Mouse (Mus musculus) kidney, postnatal 0 days (tissue): ENCODE results near the gene Eri2. TPM values are rescaled to one million over a fixed set of nuclear protein-coding genes. Genes with fewer than 3 reads are reported as not detected.

Experiments
- ATAC-seq: fragments of 200-750 bp; cut with Nextera tagmentation; replicated peaks from 2 replicates; pipeline ENCODE4 v1.8.0; 2017; ENCODE audit warnings: low read depth, moderate number of reproducible peaks, moderate TSS enrichment, moderate library complexity; ENCODE audit not compliant: low FRiP score
- DNase-seq: peaks from one replicate; pipeline ENCODE4 v3.0.0-alpha.2; 2016; ENCODE audit warnings: low spot score
- H3K27ac ChIP-seq: fragments of 300-500 bp; sonication (generic); 2 replicates; pipeline ENCODE4 v1.5.1; 2014; ENCODE audit warnings: mild to moderate bottlenecking
- H3K27me3 ChIP-seq: fragments of 300-500 bp; sonication (generic); 2 replicates; pipeline ENCODE4 v1.6.1; 2014; ENCODE audit warnings: low read length, mixed read lengths; ENCODE audit not compliant: insufficient read depth
- H3K36me3 ChIP-seq: fragments of 300-500 bp; sonication (generic); 2 replicates; pipeline ENCODE4 v1.6.1; 2014; ENCODE audit warnings: low read length, mixed read lengths; ENCODE audit not compliant: insufficient read depth
- H3K4me1 ChIP-seq: fragments of 300-500 bp; sonication (generic); replicated peaks from 2 replicates; pipeline ENCODE4 v1.6.1; 2014; ENCODE audit warnings: antibody characterized with exemption, low read length, mixed read lengths; ENCODE audit not compliant: insufficient read depth
- H3K4me2 ChIP-seq: fragments of 300-500 bp; sonication (generic); 2 replicates; pipeline ENCODE4 v1.6.1; 2014; ENCODE audit warnings: mild to moderate bottlenecking, low read length, moderate library complexity, mixed read lengths
- H3K4me3 ChIP-seq: fragments of 300-500 bp; sonication (generic); replicated peaks from 2 replicates; pipeline ENCODE4 v1.5.1; 2014; ENCODE audit warnings: low read depth, low read length
- H3K9ac ChIP-seq: fragments of 300-500 bp; sonication (generic); 2 replicates; pipeline ENCODE4 v1.6.1; 2014; ENCODE audit warnings: low read depth, low read length
- H3K9me3 ChIP-seq: fragments of 300-500 bp; sonication (generic); replicated peaks from 2 replicates; pipeline ENCODE4 v1.6.1; 2016; ENCODE audit warnings: low read length, inconsistent platforms, mixed read lengths
- CTCF ChIP-seq: IDR thresholded peaks from 2 replicates; pipeline ENCODE4 v1.5.1; 2016; ENCODE audit warnings: antibody characterized with exemption, low read depth, mild to moderate bottlenecking, moderate library complexity
- WGBS: fragments of 180-500 bp; shearing (Covaris S2); extraction: QIAGEN DNeasy Blood & Tissue Kit; methylation state at CpG from one replicate; pipeline ENCODE4 v1.1.7; 2014; 5-methylcytosine and 5-hydroxymethylcytosine counted together
- polyA plus RNA-seq: library from polyadenylated mRNA; unstranded; fragments of >200 nt; fragmentation: Nextera tagmentation; extraction: Ambion mirVana; gene quantifications from 2 replicates; pipeline ENCODE4 v1.2.1, GENCODE M21; 2015

Gene Eri2
- polyA plus RNA-seq = 15.8 and 16.4 TPM in 2 replicates

DNA sequence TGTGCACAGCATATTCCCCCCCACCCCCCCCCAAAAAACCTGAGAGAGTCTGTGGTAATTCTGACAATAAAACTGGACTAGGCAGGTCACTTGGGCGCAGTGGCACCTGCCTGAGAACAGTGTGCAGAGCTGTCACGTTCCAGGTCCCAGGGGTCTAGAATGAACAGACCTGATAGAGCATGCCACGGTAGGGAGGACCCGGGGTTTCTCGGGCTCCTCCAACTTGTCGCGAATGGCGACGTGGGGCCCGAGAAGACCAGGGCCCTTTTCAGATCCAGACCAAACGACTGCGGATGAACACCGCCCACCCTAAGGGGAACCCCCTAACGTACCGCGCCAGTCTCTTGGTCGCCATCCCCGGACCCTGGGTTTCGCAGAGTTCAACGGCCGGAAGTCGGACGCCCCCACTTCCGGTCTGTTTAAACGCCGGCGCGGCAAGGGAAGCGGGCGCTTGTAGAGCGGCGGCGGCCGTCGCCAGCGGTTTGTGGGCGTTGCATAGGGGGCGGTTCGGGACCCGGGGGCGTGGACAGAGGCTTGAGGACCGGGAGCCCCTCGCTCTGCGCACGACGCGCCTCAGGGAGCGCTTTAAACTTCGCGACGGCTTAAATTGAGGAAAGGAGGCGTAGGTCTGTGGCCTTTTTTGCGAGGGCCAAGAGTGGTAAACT lies at the start of gene Eri2, which contains the start of gene Rexo5:
Gene Eri2, minus strand, starts transcription at position 473 of the 665 bp plus-strand sequence.
Gene Rexo5, plus strand, starts transcription at position 421 of the 665 bp plus-strand sequence.
- H3K4me1 ChIP-seq = peaks cover 5% of the 10 kb centered on the region; the same call in 1 of the 2 replicates
- peak; percentile 98 for ATAC-seq
- TF ChIP-seq CTCF = no peak
- peak within 1 kb of the TSS; percentile 55 for H3K27ac ChIP-seq
- H3K4me3 ChIP-seq = peak within 1 kb of the TSS; percentile 59
- H3K27me3 ChIP-seq = no peaks in the 10 kb centered on the region
- peak within 1 kb of the TSS; percentile 59 for H3K9ac ChIP-seq
- DNase-seq = peak; percentile 95
- peak within 1 kb of the TSS; percentile 80 for H3K4me2 ChIP-seq
- 0 out of 2 replicates have a peak, but pooled peaks cover 2% of the 10 kb centered on the region for H3K36me3 ChIP-seq
- no peaks in the 10 kb centered on the region for H3K9me3 ChIP-seq
- under 1% methylated on average over 53 of the region's 53 CpGs for WGBS

DNA sequence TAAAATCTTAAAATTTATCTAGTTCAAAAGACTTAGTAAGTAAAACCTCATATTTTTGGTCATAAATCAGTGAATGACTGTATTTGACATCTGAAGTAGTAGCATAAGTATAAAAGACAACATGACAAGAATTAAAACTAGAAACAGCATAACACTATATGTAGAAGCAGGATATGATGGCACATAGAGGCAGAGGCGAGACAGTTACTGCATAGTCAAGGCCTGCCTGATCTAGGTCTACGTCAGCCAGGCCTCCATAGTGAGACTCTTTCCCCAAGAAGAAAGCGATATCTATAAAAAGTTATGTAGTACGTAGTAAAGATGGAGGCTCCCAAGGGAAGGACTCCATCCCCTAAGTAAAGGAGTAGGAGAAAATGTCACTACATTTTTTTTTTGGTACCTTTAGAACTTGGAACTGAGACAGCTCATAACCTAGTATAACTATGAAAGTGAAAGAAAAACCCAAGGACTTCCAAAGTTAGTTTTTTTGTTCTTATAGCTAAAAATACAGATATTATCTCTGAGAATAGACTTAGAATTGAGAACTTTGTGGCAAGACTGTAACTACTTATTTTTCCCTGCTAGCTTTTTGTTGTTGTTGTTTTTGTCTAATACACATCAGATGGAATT lies 48.1 kb upstream of the Eri2 start:
- no peak for TF ChIP-seq CTCF
- WGBS = 93% methylated on average over 4 of the region's 4 CpGs

DNA sequence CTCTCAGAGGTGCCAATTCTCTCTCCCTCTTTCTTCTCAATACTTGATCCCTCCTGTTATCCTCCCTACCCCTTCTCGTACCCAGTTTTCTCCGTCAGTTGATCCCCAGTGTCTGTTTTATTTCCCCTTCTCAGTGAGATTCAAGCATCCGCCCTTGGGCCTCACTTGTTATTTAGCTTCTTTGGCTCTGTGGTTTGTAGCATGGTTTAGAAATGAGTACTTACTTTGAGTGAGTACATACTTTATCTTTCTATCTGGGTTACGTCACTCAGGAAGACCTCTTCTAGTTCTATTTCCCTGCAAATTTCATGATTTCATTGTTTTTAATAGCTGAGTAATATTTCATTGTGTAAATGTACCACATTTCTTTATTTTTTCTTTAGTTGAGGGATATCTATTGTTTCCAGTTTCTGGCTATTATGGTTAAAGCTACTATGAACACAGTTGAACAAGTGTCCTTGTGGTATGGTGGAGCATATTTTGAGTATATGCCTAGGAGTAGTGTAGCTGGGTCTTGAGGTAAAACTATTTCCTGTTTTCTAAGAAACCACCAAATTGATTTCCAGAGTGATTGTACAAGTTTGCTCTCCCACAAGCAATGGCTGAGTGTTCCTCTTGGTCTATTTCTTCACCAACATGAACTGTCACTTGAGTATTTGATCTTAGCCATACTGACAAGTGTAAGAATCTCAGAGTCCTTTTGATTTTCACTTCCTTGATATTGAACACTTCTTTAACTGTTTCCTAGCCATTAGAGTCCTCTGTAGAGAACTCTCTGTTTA lies 42.3 kb upstream of the Eri2 start:
- Histone ChIP-seq H3K9ac (no peak overlapping the region), H3K9me3 (no peaks in the 10 kb centered on the region), H3K27ac (no peak overlapping the region), H3K27me3 (no peaks in the 10 kb centered on the region), H3K4me1 (no peaks in the 10 kb centered on the region), H3K4me3 (no peak overlapping the region), H3K4me2 (no peak overlapping the region), H3K36me3 (peaks cover 8% of the 10 kb centered on the region; the same call in 1 of the 2 replicates)
- 97% methylated on average over 4 of the region's 4 CpGs for WGBS
- TF ChIP-seq CTCF = no peak
- DNase-seq (no peak), ATAC-seq (no peak)

More for the DNA sequence above, 48.1 kb upstream of the Eri2 start:
- Histone ChIP-seq H3K9me3 (no peaks in the 10 kb centered on the region), H3K4me1 (no peaks in the 10 kb centered on the region), H3K4me3 (no peak overlapping the region), H3K27ac (no peak overlapping the region), H3K4me2 (no peak overlapping the region), H3K27me3 (no peaks in the 10 kb centered on the region), H3K9ac (no peak overlapping the region), H3K36me3 (0 out of 2 replicates have a peak, but pooled peaks cover 7% of the 10 kb centered on the region)
- DNase-seq (no peak), ATAC-seq (no peak)

DNA sequence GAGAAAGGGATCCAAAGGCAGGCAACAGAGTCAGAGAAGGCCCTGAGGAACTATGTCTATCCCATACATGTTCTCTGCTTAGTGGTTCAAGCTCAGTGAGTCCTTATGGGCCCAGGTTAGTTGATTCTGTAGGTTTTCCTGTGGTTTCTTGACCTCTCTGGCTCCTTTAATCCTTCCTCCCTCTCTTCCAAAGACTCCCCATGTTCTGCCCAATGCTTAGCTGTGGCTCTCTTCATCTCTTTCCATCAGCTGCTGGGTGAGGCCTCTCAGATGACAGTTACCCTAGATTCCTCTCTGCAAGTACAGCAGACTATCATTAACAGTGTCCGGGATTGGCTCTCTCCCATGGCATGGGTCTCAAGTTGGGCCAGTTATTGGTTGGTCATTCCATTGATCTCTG lies 41.5 kb upstream of the Eri2 start:
- no peak overlapping the region for H3K4me2 ChIP-seq
- no peaks in the 10 kb centered on the region for H3K4me1 ChIP-seq
- ATAC-seq (no peak), DNase-seq (no peak)
- H3K9ac ChIP-seq = no peak overlapping the region
- 100% methylated on average over 1 of the region's 1 CpGs for WGBS
- no peaks in the 10 kb centered on the region for H3K9me3 ChIP-seq
- no peaks in the 10 kb centered on the region for H3K27me3 ChIP-seq
- no peak for TF ChIP-seq CTCF
- H3K36me3 ChIP-seq = peaks cover 11% of the 10 kb centered on the region; the same call in 1 of the 2 replicates
- no peak overlapping the region for H3K4me3 ChIP-seq
- no peak overlapping the region for H3K27ac ChIP-seq

DNA sequence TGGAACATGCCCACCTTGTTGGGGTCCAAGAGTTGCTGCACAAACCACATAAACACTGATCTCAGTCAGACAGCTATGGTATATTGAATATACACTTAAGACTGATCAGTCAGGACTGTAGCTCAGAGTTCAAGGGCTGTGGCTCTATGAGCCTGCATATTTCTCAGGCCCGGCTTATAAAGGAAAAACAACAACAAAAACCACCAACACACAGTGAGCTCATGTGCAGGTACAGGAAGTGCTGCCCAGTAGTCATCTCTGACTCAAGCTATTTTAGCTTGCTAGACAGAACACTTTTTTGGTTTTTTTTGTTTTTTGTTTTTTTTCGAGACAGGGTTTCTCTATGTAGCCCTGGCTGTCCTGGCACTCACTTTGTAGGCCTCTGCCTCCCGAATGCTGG lies 14.9 kb upstream of the Eri2 start:
- ATAC-seq (no peak), DNase-seq (no peak)
- no peak overlapping the region for H3K4me3 ChIP-seq
- peaks cover 16% of the 10 kb centered on the region; the same call in 1 of the 2 replicates for H3K36me3 ChIP-seq
- no peak overlapping the region for H3K4me2 ChIP-seq
- no peak for TF ChIP-seq CTCF
- no peaks in the 10 kb centered on the region for H3K27me3 ChIP-seq
- H3K9ac ChIP-seq = no peak overlapping the region
- WGBS = 92% methylated on average over 3 of the region's 3 CpGs
- H3K27ac ChIP-seq = no peak overlapping the region
- no peaks in the 10 kb centered on the region for H3K4me1 ChIP-seq
- H3K9me3 ChIP-seq = no peaks in the 10 kb centered on the region

DNA sequence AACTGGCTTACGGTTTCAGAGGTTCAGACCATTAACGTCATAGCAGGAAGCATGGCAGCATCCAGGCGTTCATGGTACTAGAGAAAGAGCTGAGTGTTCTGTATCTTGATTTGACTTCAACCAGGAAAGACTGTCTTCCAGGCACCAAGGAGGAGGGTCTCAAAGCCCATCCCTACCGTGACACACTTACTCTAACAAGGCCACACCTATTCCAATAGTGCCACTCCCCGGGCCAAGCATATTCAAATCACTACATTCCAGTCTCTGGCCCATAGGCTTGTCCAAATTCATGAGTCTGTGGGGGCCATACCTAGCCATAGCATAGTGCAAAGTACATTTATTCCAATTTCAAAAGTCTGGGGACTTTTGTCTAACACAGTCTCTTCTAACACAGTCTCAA lies 13.5 kb upstream of the Eri2 start:
- peaks cover 16% of the 10 kb centered on the region; the same call in 1 of the 2 replicates for H3K36me3 ChIP-seq
- H3K4me2 ChIP-seq = no peak overlapping the region
- H3K4me3 ChIP-seq = no peak overlapping the region
- no peaks in the 10 kb centered on the region for H3K27me3 ChIP-seq
- no peak overlapping the region for H3K27ac ChIP-seq
- no peak overlapping the region for H3K9ac ChIP-seq
- no peak for ATAC-seq
- WGBS = 90% methylated on average over 5 of the region's 5 CpGs
- DNase-seq = no peak
- H3K4me1 ChIP-seq = no peaks in the 10 kb centered on the region
- TF ChIP-seq CTCF = no peak
- H3K9me3 ChIP-seq = no peaks in the 10 kb centered on the region
